8 mouse cellular contexts compared by ENCODE assay signal in genomic region chr1:132007828-132008827, GRCm38 (mm10). TPM values are rescaled to one million over a fixed set of nuclear protein-coding genes. Genes with fewer than 3 reads are reported as not detected.
DNase-seq lines count a peak whose midpoint lies in the region; ATAC-seq lines count a peak whose summit lies in the region.

No protein-coding gene starts in this region.

- H3K4me3 ChIP-seq in hindbrain, embryonic 14.5 days (replicated peaks; ENCODE audit: low read length): peak overlapping the region; percentile 94

- peak; percentile 85 for DNase-seq in R1 (ENCODE audit: low read depth, low spot score)
- peak; percentile 88 for DNase-seq in cerebellum, postnatal 14 days
- peak; percentile 55 to 71 for DNase-seq in frontal cortex, postnatal 25 days (ENCODE audit: low spot score in 2 of 2)
- DNase-seq in hindbrain, embryonic 14.5 days (ENCODE audit: low spot score): peak; percentile 80
- DNase-seq in layer of hippocampus, postnatal 36 days: peak; percentile 83 to 86
- peak; percentile 85 for DNase-seq in lung, postnatal 25 days (ENCODE audit: low spot score)
- peak; percentile 74 for DNase-seq in retina, adult 2 months (ENCODE audit: low read depth, low spot score)
- peak; percentile 96 for DNase-seq in thymus, postnatal 25 days

- H3K9me3 ChIP-seq in hindbrain, embryonic 14.5 days (ENCODE audit: control insufficient read depth, low read length): no peaks in the 10 kb centered on the region

- WGBS in hindbrain, embryonic 14.5 days: 2% methylated on average over 65 of the region's 72 CpGs

- ATAC-seq in hindbrain, embryonic 14.5 days (ENCODE audit: low FRiP score): peak; percentile 88

- H3K9ac ChIP-seq in hindbrain, embryonic 14.5 days: peak overlapping the region; percentile 97

- H3K27ac ChIP-seq in hindbrain, embryonic 14.5 days: peak overlapping the region; percentile 97

- H3K27me3 ChIP-seq in hindbrain, embryonic 14.5 days (ENCODE audit: control insufficient read depth, insufficient read depth, low read length): no peaks in the 10 kb centered on the region

- no peaks in the 10 kb centered on the region for H3K36me3 ChIP-seq in hindbrain, embryonic 14.5 days (replicated peaks; ENCODE audit: control insufficient read depth, insufficient read depth)

- H3K4me1 ChIP-seq in hindbrain, embryonic 14.5 days (replicated peaks; ENCODE audit: control insufficient read depth, insufficient read depth, low read length): peaks cover 22% of the 10 kb centered on the region

- peak overlapping the region; percentile 84 for H3K4me2 ChIP-seq in hindbrain, embryonic 14.5 days (replicated peaks)

RNA-seq across cellular contexts. Expression of gene Elk4, which starts 0.7 kb away (rescaled TPM):
- polyA plus RNA-seq in hindbrain, embryonic 14.5 days (2014; fragmentation: Nextera tagmentation; extraction: Ambion mirVana): 13.1 and 14.1 TPM in 2 replicates
- total RNA-seq in layer of hippocampus, postnatal 36 days (2021): 10 to 100 TPM; 50.5 to 61.7 TPM

RNA-seq across cellular contexts. Expression of gene Slc45a3, which starts 45.4 kb away (rescaled TPM):
- 0.82 and 1.6 TPM in 2 replicates for polyA plus RNA-seq in hindbrain, embryonic 14.5 days (2014; fragmentation: Nextera tagmentation; extraction: Ambion mirVana)
- total RNA-seq in layer of hippocampus, postnatal 36 days (2021): 1 to 10 TPM in 1 of 2 experiments, under 1 TPM in 1; 0.77 to 1.4 TPM

RNA-seq across cellular contexts. Expression of gene Mfsd4a, which starts 59.7 kb away (rescaled TPM):
- 9.7 and 10.4 TPM in 2 replicates for polyA plus RNA-seq in hindbrain, embryonic 14.5 days (2014; fragmentation: Nextera tagmentation; extraction: Ambion mirVana)
- total RNA-seq in layer of hippocampus, postnatal 36 days (2021): 10 to 100 TPM; 58.3 to 62.8 TPM

Comparison
In these comparisons a context has a peak if more than half of its experiments do, and no peak if none do; other contexts are left out.
1. Peak in every context shown above with its lines: DNase-seq, ATAC-seq, H3K4me3 ChIP-seq and H3K27ac ChIP-seq.